Mouse (Mus musculus) thymus, adult 2 months (tissue): ENCODE measurements around the gene Mpped1.

Experiments
- CTCF ChIP-seq: fragments of 200-500 bp; IDR thresholded peaks from 2 replicates; pipeline ENCODE4 v1.5.1; 2012; ENCODE audit warnings: mild to moderate bottlenecking, control low read depth, low read length, moderate library complexity, borderline replicate concordance; ENCODE audit not compliant: control insufficient read depth, poor library complexity, insufficient read depth; ENCODE audit errors: extremely low read depth
- POLR2A ChIP-seq: fragments of 200-500 bp; IDR thresholded peaks from 2 replicates; pipeline ENCODE4 v1.6.1; 2012; ENCODE audit warnings: mild to moderate bottlenecking, low read length, control low read depth, moderate library complexity; ENCODE audit not compliant: control insufficient read depth, poor library complexity, insufficient read depth; ENCODE audit errors: extremely low read depth

DNA sequence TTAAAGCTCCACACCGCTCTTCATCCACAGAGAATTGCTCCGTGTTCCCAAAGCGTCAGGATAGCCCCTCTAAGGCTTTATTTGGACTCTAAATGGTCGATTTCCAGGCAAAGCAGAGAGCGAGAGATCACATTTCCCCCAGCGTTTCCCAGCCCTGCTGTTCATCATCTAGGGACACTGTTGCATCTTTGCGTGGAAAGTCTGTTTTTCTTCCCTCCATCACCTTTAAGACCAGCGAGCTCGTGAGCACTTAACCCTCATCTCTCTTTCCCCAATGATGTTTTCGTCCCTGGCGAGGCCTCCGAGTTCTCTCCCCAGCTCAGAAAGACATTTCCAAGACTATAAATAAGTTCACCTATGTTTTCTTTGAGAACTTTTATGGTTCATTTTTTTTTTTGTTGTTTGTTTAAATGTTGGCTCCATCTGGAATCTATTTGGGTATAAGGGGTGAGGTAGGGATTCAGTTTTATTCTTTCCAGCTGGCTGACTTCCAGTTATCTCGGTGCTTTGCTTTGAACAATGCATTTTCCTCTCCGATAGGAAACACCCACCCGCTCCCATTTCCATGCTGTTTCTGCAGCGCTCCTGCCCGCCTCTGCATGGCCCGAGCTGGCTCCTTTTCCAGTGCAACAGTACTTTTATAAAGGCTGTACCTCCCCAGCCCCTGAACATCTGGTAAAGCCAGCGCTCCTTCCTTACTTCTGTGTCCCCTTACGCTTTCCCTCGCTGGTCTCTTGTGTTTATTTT lies 38.4 kb upstream of the Mpped1 start:
- no peak for TF ChIP-seq CTCF
- TF ChIP-seq POLR2A = no peak
